Mouse (Mus musculus) kidney, adult 2 months (tissue): ENCODE results near the gene 1110032F04Rik. TPM values are rescaled to one million over a fixed set of nuclear protein-coding genes. Genes with fewer than 3 reads are reported as not detected.
"Not testable (repeated sequence)": the region's sequence is repeated elsewhere in the genome, so short reads cannot be mapped to it uniquely, and the experiment has no call there.

ENCODE experiments used
- DNase-seq: peaks from one replicate; pipeline ENCODE4 v3.0.0; 2021
- H3K27ac ChIP-seq: fragments of 200-500 bp; 2 replicates; pipeline ENCODE4 v1.5.1; 2012; ENCODE audit warnings: low read depth, low read length, control low read depth, inconsistent platforms; ENCODE audit not compliant: insufficient read depth
- H3K27me3 ChIP-seq: fragments of 200-500 bp; replicated peaks from 2 replicates; pipeline ENCODE4 v1.6.1; 2012; ENCODE audit warnings: mild to moderate bottlenecking, moderate library complexity, low read length, inconsistent platforms; ENCODE audit not compliant: control insufficient read depth, insufficient read depth
- H3K36me3 ChIP-seq: fragments of 200-500 bp; 2 replicates; pipeline ENCODE4 v1.6.1; 2012; ENCODE audit warnings: mild to moderate bottlenecking, moderate library complexity, low read length, inconsistent platforms; ENCODE audit not compliant: control insufficient read depth, insufficient read depth
- H3K4me1 ChIP-seq: fragments of 200-500 bp; 2 replicates; pipeline ENCODE4 v1.6.1; 2011; ENCODE audit warnings: low read length; ENCODE audit not compliant: control insufficient read depth, insufficient read depth
- H3K4me3 ChIP-seq: fragments of 200-500 bp; 2 replicates; pipeline ENCODE4 v1.5.1; 2011; ENCODE audit warnings: mild to moderate bottlenecking, low read depth, low read length, control low read depth; ENCODE audit not compliant: insufficient read depth
- CTCF ChIP-seq: fragments of 200-500 bp; conservative IDR thresholded peaks from 2 replicates; pipeline ENCODE4 v1.5.1; 2011; ENCODE audit warnings: low read depth, mild to moderate bottlenecking, control low read depth, low read length, moderate library complexity, mixed read lengths; ENCODE audit not compliant: insufficient read depth, insufficient read length
- POLR2A ChIP-seq: fragments of 200-500 bp; IDR thresholded peaks from one replicate; pipeline ENCODE4 v1.6.1; 2011; ENCODE audit warnings: low read depth, low read length, control low read depth
- WGBS: fragments of 180-500 bp; shearing (Covaris S2); methylation state at CpG from one replicate; pipeline ENCODE4 v1.1.7; 2018; 5-methylcytosine and 5-hydroxymethylcytosine counted together
- polyA plus RNA-seq: library from polyadenylated mRNA; depleted of rRNA; stranded (reverse); fragments of >200 nt; gene quantifications from 2 replicates; pipeline ENCODE4 v1.2.3, GENCODE M21; 2012

1110032F04Rik gene
- polyA plus RNA-seq, 1 experiment: 1.9 TPM

DNA sequence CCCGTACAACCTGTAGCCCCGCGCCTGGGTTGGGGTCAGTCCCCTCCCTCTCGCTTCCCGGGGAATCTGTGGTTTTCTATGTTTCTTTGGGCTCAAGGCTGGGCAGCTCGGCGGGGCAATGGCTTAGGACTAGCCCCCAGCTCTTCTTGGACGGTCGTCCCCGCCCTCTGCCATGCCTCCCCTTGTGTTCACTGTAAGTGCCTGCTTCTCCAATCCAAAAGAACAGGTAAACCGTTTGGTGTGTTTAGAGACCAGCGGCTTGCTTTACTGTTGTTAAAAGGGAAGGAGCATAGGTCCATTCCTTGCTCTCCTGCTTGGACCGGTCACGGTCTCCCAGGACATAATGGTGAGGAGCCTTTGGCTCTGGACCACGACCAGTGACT is 1.2 kb downstream of the 1110032F04Rik start:
- TF ChIP-seq POLR2A (no peak), CTCF (no peak)
- DNase-seq: peak; percentile 15
- Histone ChIP-seq H3K27ac (no peak overlapping the region), H3K36me3 (no peaks in the 10 kb centered on the region), H3K4me3 (peak overlapping the region; percentile 54), H3K27me3 (peaks cover 2% of the 10 kb centered on the region; the same call in 1 of the 2 replicates), H3K4me1 (no peaks in the 10 kb centered on the region)
- 10% methylated on average over 15 of the region's 15 CpGs for WGBS

DNA sequence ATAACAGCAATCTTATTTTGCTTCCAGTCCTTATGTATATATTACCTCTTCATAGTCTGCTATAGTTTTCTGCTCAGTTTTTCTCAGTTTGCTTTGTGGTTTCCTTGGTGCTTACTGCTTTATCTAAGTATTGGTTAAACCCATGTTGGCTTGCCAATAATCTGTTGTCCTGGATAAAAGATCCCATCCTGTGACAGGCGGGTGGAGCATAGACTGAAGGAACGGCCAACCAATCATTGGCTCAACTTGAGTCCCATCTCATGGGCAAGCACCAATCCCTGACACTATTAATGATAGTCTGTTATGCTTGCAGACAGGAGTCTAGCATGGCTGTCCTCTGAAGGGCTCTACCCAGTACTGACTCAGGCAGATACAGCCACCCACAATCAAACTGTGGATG is 4.7 kb downstream of the 1110032F04Rik start:
- no peak overlapping the region for H3K27ac ChIP-seq
- peaks cover 2% of the 10 kb centered on the region; the same call in 1 of the 2 replicates for H3K27me3 ChIP-seq
- H3K36me3 ChIP-seq: no peaks in the 10 kb centered on the region
- H3K4me3 ChIP-seq: no peak overlapping the region
- H3K4me1 ChIP-seq: no peaks in the 10 kb centered on the region
- WGBS: 94% methylated on average over 2 of the region's 2 CpGs
- DNase-seq: no peak
- TF ChIP-seq CTCF (no peak), POLR2A (no peak)

DNA sequence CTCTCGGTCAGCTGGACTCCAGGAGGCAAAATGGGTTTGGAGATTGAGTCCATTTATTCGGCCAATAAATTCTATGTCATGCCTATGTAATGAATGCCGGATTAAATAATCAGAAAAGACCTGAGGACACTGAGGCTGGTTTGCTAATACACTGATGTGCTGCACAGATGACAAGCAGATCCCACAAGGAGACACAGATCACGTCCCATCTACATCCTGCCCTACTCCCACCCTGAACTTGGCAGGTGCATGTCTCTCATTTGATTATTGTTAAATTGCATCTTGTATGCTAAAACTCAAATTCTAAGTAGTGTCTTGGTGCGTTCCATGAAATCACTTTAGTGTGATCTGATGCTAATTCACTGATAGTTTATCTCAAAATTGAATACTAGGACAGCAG is 17.5 kb downstream of the 1110032F04Rik start:
- Histone ChIP-seq H3K27me3 (0 out of 2 replicates have a peak, but pooled peaks cover 1% of the 10 kb centered on the region), H3K36me3 (no peaks in the 10 kb centered on the region), H3K4me1 (no peaks in the 10 kb centered on the region), H3K27ac (no peak overlapping the region), H3K4me3 (no peak overlapping the region)
- no peak for DNase-seq
- 94% methylated on average over 5 of the region's 5 CpGs for WGBS
- no peak for TF ChIP-seq POLR2A
- TF ChIP-seq CTCF: no peak

DNA sequence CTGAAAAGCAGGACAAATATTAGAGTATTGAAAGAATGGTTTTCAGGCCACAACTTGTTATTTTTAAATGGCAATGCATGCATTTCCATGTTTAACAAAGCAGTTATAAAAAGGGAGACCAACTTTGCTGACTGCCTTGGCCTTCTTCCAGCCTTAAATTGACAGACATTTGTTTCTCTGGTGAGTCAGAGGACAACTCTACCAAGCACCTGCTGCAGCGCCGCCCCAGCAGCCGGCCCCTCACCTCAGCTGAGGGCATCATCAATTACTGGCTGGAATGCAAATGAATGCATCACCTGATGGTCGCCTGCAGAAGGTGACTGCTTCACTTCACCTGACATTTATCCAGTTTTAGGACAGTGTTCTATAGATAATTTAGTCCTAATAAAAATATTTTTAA is 26.0 kb downstream of the 1110032F04Rik start:
- WGBS: 68% methylated on average over 4 of the region's 4 CpGs
- no peak for TF ChIP-seq CTCF
- TF ChIP-seq POLR2A: no peak
- no peak for DNase-seq

GRCm38 (mm10) chr3:68897154-68897553 is 27.8 kb downstream of the 1110032F04Rik start:
- H3K4me3 ChIP-seq: no peak overlapping the region
- H3K27me3 ChIP-seq: no peaks in the 10 kb centered on the region
- H3K36me3 ChIP-seq: no peaks in the 10 kb centered on the region
- H3K27ac ChIP-seq: no peak overlapping the region
- TF ChIP-seq POLR2A: no peak
- TF ChIP-seq CTCF: no peak
- DNase-seq: no peak
- WGBS: 89% methylated on average over 5 of the region's 5 CpGs
- no peaks in the 10 kb centered on the region for H3K4me1 ChIP-seq

More for the DNA sequence above, 26.0 kb downstream of the 1110032F04Rik start:
- Histone ChIP-seq H3K36me3 (no peaks in the 10 kb centered on the region), H3K4me1 (no peaks in the 10 kb centered on the region), H3K27ac (no peak overlapping the region), H3K4me3 (no peak overlapping the region), H3K27me3 (no peaks in the 10 kb centered on the region)

- H3K27me3 ChIP-seq, H3K36me3 ChIP-seq, H3K4me1 ChIP-seq, H3K4me3 ChIP-seq, H3K27ac ChIP-seq, DNase-seq: not testable (repeated sequence)
- 96% methylated on average over 20 of the region's 20 CpGs for WGBS
Observed at GRCm38 (mm10) chr3:68902636-68903035, 33.2 kb downstream of the 1110032F04Rik start.

DNA sequence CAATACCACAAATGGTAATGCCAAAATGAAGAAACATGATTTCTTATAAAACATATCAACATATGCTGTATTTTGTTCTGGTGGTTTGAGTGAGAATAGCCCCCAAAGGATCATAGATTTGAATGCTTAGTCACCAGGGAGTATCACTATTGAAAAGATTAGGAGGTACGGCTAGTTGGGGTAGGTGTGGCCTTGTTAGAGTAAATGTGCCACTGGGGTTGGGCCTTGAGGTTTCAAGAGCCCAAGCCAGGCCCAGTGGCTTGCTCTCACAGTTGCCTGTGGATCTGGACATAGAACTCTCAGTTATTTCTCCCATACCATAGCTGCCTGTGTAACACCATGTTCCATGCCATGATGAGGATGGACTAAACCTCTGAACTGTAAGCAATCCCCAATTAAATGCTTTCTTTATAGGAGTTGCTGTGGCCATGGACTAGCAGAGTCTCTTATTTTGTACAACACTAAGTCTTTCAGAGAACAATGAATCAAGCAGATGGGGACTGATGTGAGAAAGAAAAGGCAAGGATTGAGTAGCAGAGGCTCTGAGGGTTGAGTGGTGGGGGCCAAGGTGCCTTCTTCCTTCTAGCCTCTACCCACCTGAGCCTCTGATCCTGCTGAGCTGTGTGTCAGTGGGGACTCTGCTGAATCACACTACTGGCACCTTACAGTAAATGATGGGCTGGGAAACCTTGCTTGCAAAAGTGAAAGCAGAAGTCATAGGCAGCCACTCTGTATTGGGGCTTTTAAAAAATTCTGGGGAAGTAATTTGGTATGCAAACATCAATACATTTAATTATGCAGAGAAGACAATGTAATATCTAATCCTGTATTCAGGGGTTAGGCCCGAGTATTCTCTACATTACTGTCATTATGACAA is 35.8 kb downstream of the 1110032F04Rik start:
- H3K27me3 ChIP-seq: no peaks in the 10 kb centered on the region
- DNase-seq: no peak
- H3K4me1 ChIP-seq: no peaks in the 10 kb centered on the region
- H3K4me3 ChIP-seq: no peak overlapping the region
- no peaks in the 10 kb centered on the region for H3K36me3 ChIP-seq
- no peak for TF ChIP-seq CTCF
- TF ChIP-seq POLR2A: no peak
- H3K27ac ChIP-seq: no peak overlapping the region
- WGBS: 85% methylated on average over 2 of the region's 2 CpGs
